Mouse (Mus musculus) R1 (cell line): Measurements from ENCODE around the gene 1600014C10Rik.
A peak's percentile ranks its signal among the peaks of the same experiment; 100 is the strongest.

ENCODE experiments used
- DNase-seq: peaks from one replicate; pipeline ENCODE4 v3.0.0-alpha.2; 2018; ENCODE audit warnings: low read depth, low spot score

1600014C10Rik gene

GRCm38 (mm10) chr7:38183709-38184417 is 846 bp downstream of the 1600014C10Rik start:
- DNase-seq, result peak; percentile 89

- no peak for DNase-seq
Measured at GRCm38 (mm10) chr7:38184418-38184745, 1.4 kb downstream of the 1600014C10Rik start.

GRCm38 (mm10) chr7:38184786-38185185 is 1.8 kb downstream of the 1600014C10Rik start:
- no peak for DNase-seq

DNA sequence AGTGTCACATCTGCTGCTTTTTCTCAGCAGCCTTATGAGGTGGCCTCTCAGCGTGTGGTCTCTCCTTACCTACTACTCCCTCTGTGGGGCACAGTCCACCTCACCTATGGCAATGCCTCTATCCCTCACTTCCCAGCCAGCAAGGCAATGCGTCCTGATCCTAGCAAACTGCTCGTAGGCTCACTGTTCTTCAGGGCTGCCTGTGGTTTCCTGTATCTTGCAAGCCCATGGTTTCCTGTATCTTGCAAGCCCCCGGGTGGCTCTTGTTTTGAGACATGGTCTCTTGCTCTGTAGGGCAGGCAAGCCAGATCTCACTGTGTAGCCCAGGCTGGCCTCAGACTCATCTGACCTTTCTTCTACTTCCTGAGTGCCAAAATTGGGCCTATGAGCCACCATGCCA is 3.8 kb downstream of the 1600014C10Rik start:
- DNase-seq, result no peak

- no peak for DNase-seq
Measured at GRCm38 (mm10) chr7:38187796-38188195, 4.8 kb downstream of the 1600014C10Rik start.

DNA sequence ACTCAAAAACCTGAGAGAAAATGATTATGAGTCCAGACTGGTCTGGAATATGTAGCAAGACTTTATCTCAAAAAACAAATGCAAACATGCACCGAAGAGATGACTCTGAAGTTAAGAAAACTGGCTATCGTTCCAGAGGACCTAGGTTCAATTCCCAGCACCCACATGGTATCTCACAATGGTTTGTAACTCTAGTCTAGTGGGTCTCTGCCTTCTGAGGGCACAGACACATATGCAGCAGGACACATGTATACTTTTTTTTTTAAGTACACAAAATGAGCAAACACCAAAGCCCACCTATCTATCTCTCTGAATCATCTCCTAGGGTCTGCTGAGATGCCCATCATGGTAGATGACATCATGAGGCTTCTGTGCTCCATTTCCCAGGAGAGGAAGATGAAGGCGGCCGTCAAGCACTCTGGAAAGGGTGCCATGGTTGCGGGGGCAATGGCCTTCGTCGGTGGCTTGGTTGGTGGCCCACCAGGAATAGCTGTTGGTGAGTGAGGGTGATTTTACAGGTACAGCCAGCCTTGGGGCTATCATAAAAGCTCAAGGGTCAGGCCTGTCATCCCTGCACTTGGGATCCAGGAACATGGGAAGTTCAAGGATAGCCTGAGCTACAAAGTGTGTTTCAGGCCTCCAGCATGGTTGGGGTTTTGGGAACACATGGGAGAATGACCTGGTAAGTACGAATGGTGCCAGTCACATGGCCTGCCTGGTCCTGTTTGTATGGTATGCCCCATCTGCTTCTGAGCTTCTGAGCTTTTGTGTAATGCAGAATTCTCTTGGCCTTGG is 5.5 kb downstream of the 1600014C10Rik start:
- DNase-seq, result no peak

DNA sequence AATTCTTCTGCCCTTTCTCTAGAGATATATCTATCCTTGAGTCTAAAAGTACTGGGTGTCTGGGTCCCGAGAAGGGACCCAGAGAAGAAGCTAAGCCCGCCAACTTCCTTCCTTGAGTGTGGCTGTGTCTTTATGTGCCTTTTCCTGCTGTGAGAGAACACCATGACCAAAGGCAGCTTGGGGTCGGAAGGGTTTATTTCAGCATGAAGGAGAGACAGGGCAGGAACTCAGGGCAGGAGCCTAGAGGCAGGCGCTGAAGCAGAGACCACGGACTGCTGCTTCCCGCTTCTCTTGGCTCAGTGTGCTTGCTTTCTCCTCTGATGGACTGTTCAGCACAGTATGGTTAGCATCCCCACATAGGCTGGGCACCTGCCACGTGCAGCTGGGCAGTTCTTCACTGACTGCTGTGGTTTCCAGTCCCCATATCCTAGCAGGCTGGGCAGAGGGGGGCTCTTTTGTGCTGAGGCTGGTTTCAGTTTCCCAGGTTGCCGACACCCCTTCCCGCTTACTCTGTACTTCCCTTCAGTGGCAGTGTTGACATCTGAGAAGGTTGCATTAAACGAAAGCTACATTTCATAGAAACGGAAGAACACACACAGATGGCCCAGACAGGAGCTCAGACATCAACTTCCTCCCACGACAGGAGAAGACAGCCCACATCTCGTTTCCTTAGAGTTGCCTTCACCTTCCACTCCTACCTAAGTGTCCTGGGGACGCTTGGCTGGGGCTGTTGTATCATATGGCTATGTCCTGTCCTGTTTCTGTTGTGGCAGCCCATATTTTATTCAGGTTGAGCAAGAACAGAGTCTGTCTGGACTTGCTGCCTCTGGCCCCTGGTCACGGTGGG is 6.3 kb downstream of the 1600014C10Rik start:
- no peak for DNase-seq

- peak; percentile 70 for DNase-seq
Measured at GRCm38 (mm10) chr7:38190056-38190835, 7.2 kb downstream of the 1600014C10Rik start.

DNA sequence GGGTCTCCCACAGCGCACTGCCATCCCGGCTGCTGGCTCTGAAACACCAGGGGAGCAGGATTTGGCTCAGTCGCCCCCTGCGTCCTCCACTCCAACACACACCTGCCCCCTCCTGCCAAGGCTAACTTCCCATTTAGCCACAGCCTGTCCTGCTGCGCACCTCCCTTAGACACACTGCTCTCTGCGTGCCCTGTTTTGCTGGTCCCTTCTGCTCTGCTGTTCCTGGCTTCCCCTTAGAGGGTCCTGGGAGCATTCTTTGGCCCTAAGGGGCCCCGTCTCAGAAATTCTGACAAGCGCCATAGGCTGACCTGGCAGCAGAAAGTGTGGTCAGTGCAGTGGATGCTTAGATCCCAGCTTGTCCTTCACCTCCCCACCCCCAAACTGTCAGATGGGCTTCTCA is 8.1 kb downstream of the 1600014C10Rik start:
- no peak for DNase-seq

- DNase-seq, result peak; percentile 86
Measured at GRCm38 (mm10) chr7:38191571-38191970, 8.6 kb downstream of the 1600014C10Rik start.

GRCm38 (mm10) chr7:38199907-38200605 is 17.0 kb downstream of the 1600014C10Rik start:
- no peak for DNase-seq

DNA sequence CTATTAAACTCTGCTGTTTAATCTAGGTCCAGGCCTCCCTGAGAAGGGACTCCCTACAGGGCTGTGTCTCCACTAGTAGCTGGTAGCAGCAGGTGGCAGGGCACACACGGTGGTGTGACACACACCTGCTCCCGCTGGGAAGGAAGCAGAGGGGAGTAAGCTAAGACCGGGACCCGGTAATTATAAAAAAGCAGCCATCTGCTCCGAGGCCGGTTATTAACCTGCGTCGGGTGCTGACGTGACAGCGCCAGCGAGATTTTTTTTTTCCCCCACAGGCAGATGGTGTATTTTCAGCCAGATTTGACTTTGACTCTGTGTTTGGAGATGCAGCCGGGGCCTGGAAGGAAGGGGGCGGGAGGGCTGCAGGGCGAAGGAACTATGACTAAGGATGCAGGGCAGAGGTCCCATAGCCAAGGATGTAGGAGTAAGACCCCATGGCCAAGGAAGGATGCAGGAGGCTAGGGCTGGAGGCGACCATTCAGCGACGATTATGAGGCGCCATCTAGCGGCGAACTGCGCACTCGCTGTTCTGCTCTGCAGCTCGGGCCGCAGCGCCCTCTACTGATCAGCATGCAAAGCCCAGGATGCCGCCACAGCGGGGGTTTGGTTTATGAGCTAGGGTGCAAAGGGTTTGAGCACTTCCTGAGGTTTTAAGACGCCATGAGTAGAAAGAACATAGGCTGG is 17.7 kb downstream of the 1600014C10Rik start:
- DNase-seq, result peak; percentile 89

- DNase-seq, result no peak
Measured at GRCm38 (mm10) chr7:38201290-38201658, 18.3 kb downstream of the 1600014C10Rik start.

DNA sequence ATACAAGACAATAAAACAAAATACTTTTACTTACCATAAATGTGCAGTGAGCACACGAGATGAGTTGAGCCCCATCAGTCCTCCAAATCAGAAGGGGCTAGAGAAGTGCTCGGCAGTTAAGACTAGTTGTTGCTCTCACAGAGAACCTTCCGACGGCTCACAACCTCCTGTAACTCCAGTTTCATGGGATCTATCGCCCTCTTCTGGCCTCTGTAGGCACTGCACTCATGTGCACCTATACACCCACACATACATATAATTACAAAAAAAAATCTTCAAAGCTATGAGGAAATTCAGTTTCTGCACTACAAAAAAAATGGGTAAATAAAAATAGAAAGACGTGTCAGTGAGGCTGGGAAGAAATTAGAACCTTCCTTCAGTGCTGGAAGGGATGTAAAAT is 21.3 kb downstream of the 1600014C10Rik start:
- DNase-seq, result peak; percentile 73

GRCm38 (mm10) chr7:38205801-38206200 is 22.8 kb downstream of the 1600014C10Rik start:
- peak; percentile 91 for DNase-seq

DNA sequence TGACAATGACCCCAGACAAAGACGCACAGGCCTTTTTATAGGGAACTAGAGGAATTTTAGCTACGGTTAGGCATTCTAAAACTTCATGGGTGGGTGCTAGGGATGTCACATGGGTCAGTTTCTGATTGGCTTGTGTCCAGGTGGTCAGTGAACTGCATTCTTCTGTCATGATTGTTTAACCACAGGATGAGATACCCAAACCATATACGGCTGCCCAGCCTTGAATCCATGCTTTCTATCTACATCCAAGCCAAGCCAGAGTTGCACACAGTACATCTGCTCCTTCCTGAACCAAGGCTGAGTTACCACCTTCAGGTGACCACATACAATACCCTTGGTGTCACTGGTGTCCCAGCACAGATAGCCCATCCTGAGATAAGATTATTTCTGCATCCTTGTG is 23.5 kb downstream of the 1600014C10Rik start:
- DNase-seq, result no peak

DNA sequence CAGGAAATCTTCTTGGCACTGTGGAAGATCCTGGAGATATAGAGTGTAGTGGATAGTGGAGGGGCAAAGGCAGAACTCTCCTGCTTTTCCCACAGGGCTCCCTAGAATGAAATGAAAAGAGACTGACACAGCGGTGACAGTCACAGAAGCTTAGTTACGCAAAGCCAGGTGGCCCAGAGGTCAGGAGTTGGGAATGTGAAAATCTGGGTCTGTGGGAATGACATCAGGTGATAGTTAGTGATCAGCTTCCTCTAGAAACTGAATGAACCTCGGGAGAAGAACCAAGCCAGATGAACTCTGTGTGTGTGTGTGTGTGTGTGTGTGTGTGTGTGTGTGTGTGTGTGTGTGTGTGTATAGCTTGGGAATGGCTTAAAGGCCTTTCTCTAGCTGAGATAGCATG is 26.0 kb downstream of the 1600014C10Rik start:
- no peak for DNase-seq

- peak; percentile 60 for DNase-seq
Measured at GRCm38 (mm10) chr7:38209478-38210152, 26.6 kb downstream of the 1600014C10Rik start.

- no peak for DNase-seq
Measured at GRCm38 (mm10) chr7:38212651-38213062, 29.6 kb downstream of the 1600014C10Rik start.
